Mouse (Mus musculus): Measurements from ENCODE around the gene Psg17. TPM values are rescaled to one million over a fixed set of nuclear protein-coding genes. Genes with fewer than 3 reads are reported as not detected.
"Not testable (repeated sequence)": the region's sequence is repeated elsewhere in the genome, so short reads cannot be mapped to it uniquely, and the experiment has no call there.

The Psg17 gene
- polyA plus RNA-seq, 1 experiment, result not detected

DNA sequence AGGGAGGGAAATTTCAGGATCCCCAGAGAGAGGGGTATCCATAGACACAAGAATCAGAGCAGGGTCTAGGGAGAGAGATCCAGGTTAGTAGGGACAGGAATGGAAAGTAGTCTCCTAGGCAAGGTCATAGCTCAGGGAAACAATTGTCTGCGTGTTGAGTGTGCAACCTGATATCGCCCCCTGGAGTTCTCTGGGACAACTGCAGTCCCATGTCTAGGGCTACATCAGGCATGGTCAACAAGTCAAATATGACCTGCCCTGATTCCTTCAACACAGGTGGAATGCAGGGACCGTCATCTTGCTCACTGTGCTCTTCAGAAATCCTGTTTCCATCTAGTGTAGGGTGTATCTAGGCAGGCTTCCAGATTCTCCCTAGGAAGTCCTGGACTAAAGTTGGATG is 22.3 kb downstream of the Psg17 start:
- Histone ChIP-seq H3K27ac (ENCODE audit: control insufficient read depth, insufficient read depth, low read depth, low read length, poor library complexity) (no peak overlapping the region), H3K4me1 (ENCODE audit: control insufficient read depth, insufficient read depth, low read length) (no peaks in the 10 kb centered on the region), H3K4me3 (replicated peaks; ENCODE audit: control insufficient read depth, low read depth, low read length) (no peak overlapping the region)
- WGBS, result 40% methylated on average over 3 of the region's 3 CpGs
- TF ChIP-seq POLR2A (IDR thresholded peaks at IDR 0.05; ENCODE audit: borderline replicate concordance, control insufficient read depth, low read depth, low read length), result no peak
- no peak for TF ChIP-seq CTCF (IDR thresholded peaks at IDR 0.05; ENCODE audit: control insufficient read depth, insufficient read depth, low read length)

DNA sequence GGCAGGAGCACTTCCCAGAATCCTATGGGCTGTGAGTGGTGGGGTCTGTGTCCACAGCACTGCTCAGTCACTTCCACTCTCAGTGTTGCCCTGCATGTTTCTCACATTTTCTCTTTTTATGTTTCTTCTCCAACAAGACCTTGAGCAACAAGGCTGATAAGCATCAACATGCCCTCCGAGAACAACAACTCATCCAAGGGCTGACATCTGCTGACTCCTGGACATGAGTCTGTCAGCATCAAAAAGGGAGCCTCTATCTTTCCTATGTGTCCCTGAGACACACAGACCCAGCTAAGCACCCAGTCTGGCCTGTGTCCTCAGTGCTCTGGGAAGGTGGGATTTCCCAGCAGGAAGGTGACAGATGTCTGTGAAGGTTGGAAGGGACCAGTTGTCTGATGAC is 23.0 kb downstream of the Psg17 start, which contains the start of gene Psg19:
Gene Psg19, minus strand, starts transcription at position 101 of the 400 bp plus-strand sequence.
- no peaks in the 10 kb centered on the region for H3K4me1 ChIP-seq (ENCODE audit: control insufficient read depth, insufficient read depth, low read length)
- no peak for TF ChIP-seq POLR2A (IDR thresholded peaks at IDR 0.05; ENCODE audit: borderline replicate concordance, control insufficient read depth, low read depth, low read length)
- no peak for TF ChIP-seq CTCF (IDR thresholded peaks at IDR 0.05; ENCODE audit: control insufficient read depth, insufficient read depth, low read length)
- H3K4me3 ChIP-seq (replicated peaks; ENCODE audit: control insufficient read depth, low read depth, low read length), result no peak within 1 kb of the TSS
- H3K27ac ChIP-seq (ENCODE audit: control insufficient read depth, insufficient read depth, low read depth, low read length, poor library complexity), result no peak within 1 kb of the TSS
- WGBS, result 81% methylated on average over 1 of the region's 1 CpGs

DNA sequence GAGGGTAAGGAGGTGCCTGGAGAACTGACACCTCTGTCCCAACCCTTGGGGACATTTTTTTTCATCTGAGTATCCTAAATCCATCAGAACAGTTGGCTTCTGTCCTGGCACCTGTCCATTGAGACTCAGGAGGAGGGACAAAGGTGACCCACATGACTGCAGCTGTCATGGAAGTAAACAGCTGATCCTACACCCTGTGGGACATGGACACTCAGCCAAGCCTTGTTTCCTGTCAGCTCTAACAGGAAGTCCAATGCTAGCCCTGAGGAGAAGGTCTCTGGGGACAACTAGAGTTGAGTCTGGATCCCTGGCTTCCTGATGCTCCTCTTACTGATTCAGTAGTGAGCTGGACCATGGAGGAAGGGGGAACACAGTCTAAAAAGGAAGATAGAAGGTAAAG is 30.7 kb downstream of the Psg17 start:
- not testable (repeated sequence) for H3K27ac ChIP-seq (ENCODE audit: control insufficient read depth, insufficient read depth, low read depth, low read length, poor library complexity); H3K4me3 ChIP-seq (replicated peaks; ENCODE audit: control insufficient read depth, low read depth, low read length); H3K4me1 ChIP-seq (ENCODE audit: control insufficient read depth, insufficient read depth, low read length)

DNA sequence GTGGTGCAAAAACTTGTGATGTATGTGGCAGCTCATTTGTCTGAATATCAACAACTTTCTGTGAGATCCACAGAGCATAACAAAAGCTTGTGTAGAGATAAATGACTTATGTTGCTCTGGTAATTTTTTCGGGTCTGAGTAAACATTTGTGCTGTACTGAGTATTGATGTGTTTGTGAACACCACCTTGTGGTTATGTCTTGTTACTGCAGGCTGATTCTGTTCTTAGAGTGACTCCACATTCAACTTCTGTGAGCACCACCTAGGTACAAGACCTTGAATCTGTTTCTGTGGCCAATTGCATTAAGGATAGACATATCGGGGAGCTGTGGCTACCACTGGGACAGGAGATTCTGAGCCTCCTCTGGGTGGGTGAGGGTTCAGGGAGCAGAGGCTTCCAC is 40.1 kb downstream of the Psg17 start:
- not testable (repeated sequence) for H3K27ac ChIP-seq (ENCODE audit: control insufficient read depth, insufficient read depth, low read depth, low read length, poor library complexity); H3K4me3 ChIP-seq (replicated peaks; ENCODE audit: control insufficient read depth, low read depth, low read length); H3K4me1 ChIP-seq (ENCODE audit: control insufficient read depth, insufficient read depth, low read length)
- 35% methylated on average over 2 of the region's 2 CpGs for WGBS

DNA sequence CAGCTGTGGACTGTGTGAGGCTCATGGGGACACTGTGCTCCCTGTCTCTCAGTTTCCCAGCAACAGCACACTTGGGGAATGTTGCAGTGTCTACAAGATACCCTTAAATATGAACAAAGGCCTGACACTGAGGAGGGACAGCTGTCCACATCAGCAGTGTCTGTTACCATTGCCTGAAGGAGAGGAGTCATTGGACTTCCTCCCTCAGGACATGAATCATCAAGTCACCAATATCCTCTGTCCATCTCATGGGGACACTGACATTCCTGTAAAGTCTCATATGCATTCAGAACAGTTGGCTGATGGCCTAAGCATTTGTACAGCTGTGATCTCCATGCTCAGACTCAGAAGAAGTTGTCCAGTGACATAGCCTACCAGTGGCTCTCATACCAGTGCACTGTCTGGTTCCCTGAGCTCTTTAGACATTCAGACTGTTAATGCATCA is 42.0 kb downstream of the Psg17 start:
- H3K4me1 ChIP-seq (ENCODE audit: control insufficient read depth, insufficient read depth, low read length), result no peaks in the 10 kb centered on the region
- H3K4me3 ChIP-seq (replicated peaks; ENCODE audit: control insufficient read depth, low read depth, low read length), result no peak overlapping the region
- TF ChIP-seq CTCF (IDR thresholded peaks at IDR 0.05; ENCODE audit: control insufficient read depth, insufficient read depth, low read length) (no peak), POLR2A (IDR thresholded peaks at IDR 0.05; ENCODE audit: borderline replicate concordance, control insufficient read depth, low read depth, low read length) (no peak)
- H3K27ac ChIP-seq (ENCODE audit: control insufficient read depth, insufficient read depth, low read depth, low read length, poor library complexity), result no peak overlapping the region

Other genes starting within 250 kb of the Psg17 start
- not detected in 2 replicates for gene Psg23, start 205.1 kb downstream of the Psg17 start, polyA plus RNA-seq (2011; ENCODE audit: insufficient read depth, insufficient read length, low replicate concordance, missing spikeins)
- gene Psg21, start 164.9 kb downstream of the Psg17 start, polyA plus RNA-seq (2011; ENCODE audit: insufficient read depth, insufficient read length, low replicate concordance, missing spikeins), result not detected in 2 replicates
- gene Psg20, start 135.4 kb downstream of the Psg17 start, polyA plus RNA-seq (2011; ENCODE audit: insufficient read depth, insufficient read length, low replicate concordance, missing spikeins), result not detected in 2 replicates
- not detected in 2 replicates for gene Psg22, start 103.5 kb downstream of the Psg17 start, polyA plus RNA-seq (2011; ENCODE audit: insufficient read depth, insufficient read length, low replicate concordance, missing spikeins)
- gene Psg19, start 23.1 kb downstream of the Psg17 start, polyA plus RNA-seq (2011; ENCODE audit: insufficient read depth, insufficient read length, low replicate concordance, missing spikeins), result not detected in 2 replicates
- 1.5 and 3.6 TPM in 2 replicates for gene Mill2, start 18.4 kb upstream of the Psg17 start, polyA plus RNA-seq (2011; ENCODE audit: insufficient read depth, insufficient read length, low replicate concordance, missing spikeins)
- gene Pglyrp1, start 49.7 kb upstream of the Psg17 start, polyA plus RNA-seq (2011; ENCODE audit: insufficient read depth, insufficient read length, low replicate concordance, missing spikeins), result 72.2 and 201 TPM in 2 replicates
- 18.7 and 40.4 TPM in 2 replicates for gene Ccdc61, start 88.8 kb upstream of the Psg17 start, polyA plus RNA-seq (2011; ENCODE audit: insufficient read depth, insufficient read length, low replicate concordance, missing spikeins)
- 0.16 and 0.35 TPM in 2 replicates for gene Nova2, start 104.3 kb upstream of the Psg17 start, polyA plus RNA-seq (2011; ENCODE audit: insufficient read depth, insufficient read length, low replicate concordance, missing spikeins)
- not detected in 2 replicates for gene Nanos2, start 165.8 kb upstream of the Psg17 start, polyA plus RNA-seq (2011; ENCODE audit: insufficient read depth, insufficient read length, low replicate concordance, missing spikeins)
- gene Mypop, start 169.6 kb upstream of the Psg17 start, polyA plus RNA-seq (2011; ENCODE audit: insufficient read depth, insufficient read length, low replicate concordance, missing spikeins), result 0.83 and 1.1 TPM in 2 replicates
- 6.8 and 7.3 TPM in 2 replicates for gene Irf2bp1, start 182.4 kb upstream of the Psg17 start, polyA plus RNA-seq (2011; ENCODE audit: insufficient read depth, insufficient read length, low replicate concordance, missing spikeins)
- not detected in 2 replicates for gene Foxa3, start 201.9 kb upstream of the Psg17 start, polyA plus RNA-seq (2011; ENCODE audit: insufficient read depth, insufficient read length, low replicate concordance, missing spikeins)
- gene Sympk, start 202.8 kb upstream of the Psg17 start, polyA plus RNA-seq (2011; ENCODE audit: insufficient read depth, insufficient read length, low replicate concordance, missing spikeins), result 34.3 and 108 TPM in 2 replicates
- gene Rsph6a, start 233.1 kb upstream of the Psg17 start, polyA plus RNA-seq (2011; ENCODE audit: insufficient read depth, insufficient read length, low replicate concordance, missing spikeins), result not detected in 2 replicates

Data from bone marrow, adult 2 months (tissue).